Mouse (Mus musculus): ENCODE measurements around the gene Serpinb11.

GRCm38 (mm10) chr1:107360898-107361297, at the start of gene Serpinb11:
- TF ChIP-seq CTCF (IDR thresholded peaks at IDR 0.05; ENCODE audit: low read depth, low read length), result no peak
- TF ChIP-seq TAL1 (conservative IDR thresholded peaks at IDR 0.05; ENCODE audit: low read depth, low read length), result no peak
- no peak for TF ChIP-seq GATA1 (IDR thresholded peaks at IDR 0.05; ENCODE audit: borderline replicate concordance, low read length)
- no peak for TF ChIP-seq GATA2 (IDR thresholded peaks at IDR 0.05; ENCODE audit: borderline replicate concordance, low read depth, low read length)
